Mouse (Mus musculus) embryo, embryonic 10 days (tissue): ENCODE data around the gene Ptprk.

Experiments
- DNase-seq: peaks from one replicate; pipeline ENCODE4 v3.0.0-alpha.2; 2015; ENCODE audit warnings: low spot score

Ptprk gene

GRCm38 (mm10) chr10:28185326-28185725 lies 110.7 kb downstream of the Ptprk start:
- no peak for DNase-seq

- no peak for DNase-seq
Observed at GRCm38 (mm10) chr10:28186018-28186800, 111.6 kb downstream of the Ptprk start.

- DNase-seq = no peak
Observed at GRCm38 (mm10) chr10:28191440-28191839, 116.8 kb downstream of the Ptprk start.

- no peak for DNase-seq
Observed at GRCm38 (mm10) chr10:28193630-28194029, 119.0 kb downstream of the Ptprk start.

GRCm38 (mm10) chr10:28200609-28201008 lies 126.0 kb downstream of the Ptprk start:
- no peak for DNase-seq

GRCm38 (mm10) chr10:28209394-28209793 lies 134.8 kb downstream of the Ptprk start:
- DNase-seq = no peak

- peak; percentile 65 for DNase-seq
Observed at GRCm38 (mm10) chr10:28212083-28212482, 137.5 kb downstream of the Ptprk start.

GRCm38 (mm10) chr10:28215153-28215552 lies 140.5 kb downstream of the Ptprk start:
- no peak for DNase-seq

- no peak for DNase-seq
Observed at GRCm38 (mm10) chr10:28223602-28224001, 149.0 kb downstream of the Ptprk start.

- no peak for DNase-seq
Observed at GRCm38 (mm10) chr10:28224376-28224775, 149.8 kb downstream of the Ptprk start.

- DNase-seq = peak; percentile 52
Observed at GRCm38 (mm10) chr10:28225536-28226075, 151.0 kb downstream of the Ptprk start.

GRCm38 (mm10) chr10:28227732-28228131 lies 153.1 kb downstream of the Ptprk start:
- no peak for DNase-seq

GRCm38 (mm10) chr10:28228208-28228607 lies 153.6 kb downstream of the Ptprk start:
- DNase-seq = no peak

GRCm38 (mm10) chr10:28232273-28233167 lies 157.9 kb downstream of the Ptprk start:
- DNase-seq = peak; percentile 82

- DNase-seq = no peak
Observed at GRCm38 (mm10) chr10:28249047-28249446, 174.4 kb downstream of the Ptprk start.

- DNase-seq = no peak
Observed at GRCm38 (mm10) chr10:28251385-28251784, 176.8 kb downstream of the Ptprk start.

- DNase-seq = no peak
Observed at GRCm38 (mm10) chr10:28260651-28261050, 186.0 kb downstream of the Ptprk start.

- no peak for DNase-seq
Observed at GRCm38 (mm10) chr10:28262159-28262558, 187.5 kb downstream of the Ptprk start.

- no peak for DNase-seq
Observed at GRCm38 (mm10) chr10:28263546-28263945, 188.9 kb downstream of the Ptprk start.

- no peak for DNase-seq
Observed at GRCm38 (mm10) chr10:28270273-28270672, 195.7 kb downstream of the Ptprk start.

GRCm38 (mm10) chr10:28271729-28272606 lies 197.3 kb downstream of the Ptprk start:
- no peak for DNase-seq

- DNase-seq = no peak
Observed at GRCm38 (mm10) chr10:28278757-28279156, 204.1 kb downstream of the Ptprk start.
